ENCODE assay signal across 7 mouse cellular contexts in the genomic region with DNA sequence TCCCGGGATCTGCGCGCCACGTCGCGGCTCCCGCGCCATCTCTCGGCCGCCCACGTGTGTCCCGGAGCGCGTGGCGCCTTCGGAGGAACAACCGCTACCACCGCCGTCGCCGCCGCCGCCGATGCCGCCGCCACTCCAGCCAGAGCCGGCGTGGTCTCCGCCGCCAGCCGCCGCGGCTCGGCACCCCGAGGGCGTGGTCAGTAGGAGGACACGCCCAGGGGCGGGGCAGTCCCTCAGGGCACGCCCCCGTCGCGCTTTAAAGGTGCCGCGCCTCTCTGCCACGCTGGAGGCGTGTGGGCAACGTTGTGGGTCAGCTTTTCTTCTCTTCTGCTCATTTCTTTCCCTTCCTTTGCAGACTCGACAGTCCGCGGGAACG. TPM values are rescaled to one million over a fixed set of nuclear protein-coding genes. Genes with fewer than 3 reads are reported as not detected.
DNase-seq lines count a peak whose midpoint lies in the region; ATAC-seq and TF ChIP-seq lines count a peak whose summit lies in the region.

Gene Fzd9, minus strand, starts transcription at position 152 of the 376 bp plus-strand sequence.

- no peaks in the 10 kb centered on the region for H3K9me3 ChIP-seq in heart, embryonic 10.5 days
- peaks cover 1% of the 10 kb centered on the region; the same call in 1 of the 2 replicates for H3K9me3 ChIP-seq in limb, embryonic 12.5 days
- H3K9me3 ChIP-seq in midbrain, embryonic 14.5 days (ENCODE audit: control insufficient read depth, low read length): 0 out of 2 replicates have a peak, but pooled peaks cover 3% of the 10 kb centered on the region

- peak within 1 kb of the TSS; percentile 95 for H3K4me2 ChIP-seq in limb, embryonic 12.5 days
- H3K4me2 ChIP-seq in midbrain, embryonic 14.5 days (ENCODE audit: low read length): peak within 1 kb of the TSS; percentile 94

- H3K27ac ChIP-seq in bone marrow, adult 2 months (ENCODE audit: control insufficient read depth, insufficient read depth, low read depth, low read length, poor library complexity): no peak within 1 kb of the TSS
- H3K27ac ChIP-seq in embryonic fibroblast, embryonic 13.5 days (ENCODE audit: insufficient read depth, low read length): no peak within 1 kb of the TSS
- H3K27ac ChIP-seq in heart, embryonic 10.5 days: peak within 1 kb of the TSS; percentile 85
- no peak within 1 kb of the TSS for H3K27ac ChIP-seq in limb, embryonic 12.5 days
- H3K27ac ChIP-seq in midbrain, embryonic 14.5 days (replicated peaks; ENCODE audit: low read depth, low read length): no peak within 1 kb of the TSS

- ATAC-seq in limb, embryonic 12.5 days (ENCODE audit: insufficient number of reproducible peaks, insufficient read depth, low FRiP score, low TSS enrichment, low read depth): peak; percentile 28
- peak; percentile 66 for ATAC-seq in midbrain, embryonic 14.5 days (ENCODE audit: low FRiP score, low TSS enrichment)

- under 1% methylated on average over 49 of the region's 51 CpGs for WGBS in bone marrow, adult 2 months
- under 1% methylated on average over 47 of the region's 51 CpGs for WGBS in heart, embryonic 10.5 days
- WGBS in limb, embryonic 12.5 days: under 1% methylated on average over 50 of the region's 51 CpGs
- under 1% methylated on average over 51 of the region's 51 CpGs for WGBS in midbrain, embryonic 14.5 days

- TF ChIP-seq POLR2A in bone marrow, adult 2 months (IDR thresholded peaks at IDR 0.05; ENCODE audit: borderline replicate concordance, control insufficient read depth, low read depth, low read length): no peak
- TF ChIP-seq POLR2A in embryonic fibroblast, embryonic 13.5 days (IDR thresholded peaks at IDR 0.05; ENCODE audit: low read depth, low read length): peak; percentile 43

- peak; percentile 94 for DNase-seq in heart, embryonic 10.5 days (ENCODE audit: low spot score)
- DNase-seq in kidney, adult 9 months: peak; percentile 80
- peak; percentile 96 for DNase-seq in midbrain, embryonic 14.5 days
- DNase-seq in spleen, adult 12 weeks (ENCODE audit: low spot score): peak; percentile 66

- no peaks in the 10 kb centered on the region; the same call in 1 of the 2 replicates for H3K4me1 ChIP-seq in bone marrow, adult 2 months (ENCODE audit: control insufficient read depth, insufficient read depth, low read length)
- peaks cover 2% of the 10 kb centered on the region; the same call in 1 of the 2 replicates for H3K4me1 ChIP-seq in embryonic fibroblast, embryonic 13.5 days (ENCODE audit: control insufficient read depth, insufficient read depth, low read length)
- peaks cover 46% of the 10 kb centered on the region for H3K4me1 ChIP-seq in heart, embryonic 10.5 days
- H3K4me1 ChIP-seq in limb, embryonic 12.5 days (replicated peaks): peaks cover 44% of the 10 kb centered on the region
- H3K4me1 ChIP-seq in midbrain, embryonic 14.5 days (ENCODE audit: control insufficient read depth, insufficient read depth, low read length): peaks cover 28% of the 10 kb centered on the region; the same call in 1 of the 2 replicates

- no peak for TF ChIP-seq CTCF in bone marrow, adult 2 months (IDR thresholded peaks at IDR 0.05; ENCODE audit: control insufficient read depth, insufficient read depth, low read length)
- TF ChIP-seq CTCF in embryonic fibroblast, embryonic 13.5 days (IDR thresholded peaks at IDR 0.05; ENCODE audit: borderline replicate concordance, insufficient read depth, low read length): no peak

- peak within 1 kb of the TSS; percentile 35 for H3K4me3 ChIP-seq in bone marrow, adult 2 months (replicated peaks; ENCODE audit: control insufficient read depth, low read depth, low read length)
- H3K4me3 ChIP-seq in embryonic fibroblast, embryonic 13.5 days (ENCODE audit: insufficient read depth, low read length): peak within 1 kb of the TSS; percentile 20
- H3K4me3 ChIP-seq in heart, embryonic 10.5 days: peak within 1 kb of the TSS; percentile 77
- peak within 1 kb of the TSS; percentile 67 for H3K4me3 ChIP-seq in limb, embryonic 12.5 days (replicated peaks)
- H3K4me3 ChIP-seq in midbrain, embryonic 14.5 days (replicated peaks; ENCODE audit: low read depth, low read length): peak within 1 kb of the TSS; percentile 57

- peak within 1 kb of the TSS; percentile 73 for H3K9ac ChIP-seq in limb, embryonic 12.5 days (replicated peaks)
- peak within 1 kb of the TSS; percentile 58 for H3K9ac ChIP-seq in midbrain, embryonic 14.5 days (replicated peaks; ENCODE audit: low read length)

- peaks cover 29% of the 10 kb centered on the region for H3K27me3 ChIP-seq in heart, embryonic 10.5 days (ENCODE audit: insufficient read depth, poor library complexity, severe bottlenecking)
- H3K27me3 ChIP-seq in limb, embryonic 12.5 days: peaks cover 39% of the 10 kb centered on the region
- H3K27me3 ChIP-seq in midbrain, embryonic 14.5 days (ENCODE audit: control insufficient read depth, insufficient read depth, low read length): peaks cover 19% of the 10 kb centered on the region; the same call in 1 of the 2 replicates

- peaks cover 8% of the 10 kb centered on the region for H3K36me3 ChIP-seq in heart, embryonic 10.5 days
- H3K36me3 ChIP-seq in limb, embryonic 12.5 days: peaks cover 14% of the 10 kb centered on the region
- peaks cover 8% of the 10 kb centered on the region for H3K36me3 ChIP-seq in midbrain, embryonic 14.5 days (ENCODE audit: control insufficient read depth, insufficient read depth, low read length)

RNA-seq across cellular contexts. Expression of gene Fzd9, which starts in this region (rescaled TPM):
- polyA plus RNA-seq in bone marrow, adult 2 months (2011; ENCODE audit: insufficient read depth, insufficient read length, low replicate concordance, missing spikeins): 2.0 TPM in 1 of 2 replicates, not detected in the other
- polyA plus RNA-seq in embryonic fibroblast, embryonic 13.5 days (2011; ENCODE audit: insufficient read length, low read depth, missing spikeins): not detected in 2 replicates
- 4.5 and 7.2 TPM in 2 replicates for polyA plus RNA-seq in heart, embryonic 10.5 days (2016; fragmentation: Nextera tagmentation; extraction: Ambion mirVana)
- polyA plus RNA-seq in limb, embryonic 12.5 days (2016; fragmentation: Nextera tagmentation; extraction: Ambion mirVana): 9.2 and 10.3 TPM in 2 replicates
- 8.7 and 11.9 TPM in 2 replicates for polyA plus RNA-seq in midbrain, embryonic 14.5 days (2014; fragmentation: Nextera tagmentation; extraction: Ambion mirVana)

Comparison
In these comparisons a context has a peak if more than half of its experiments do, and no peak if none do; other contexts are left out.
1. H3K4me3 ChIP-seq: peak in every context shown above with its lines; median percentile 77 in heart, embryonic 10.5 days; 67 in limb, embryonic 12.5 days; 57 in midbrain, embryonic 14.5 days; 35 in bone marrow, adult 2 months; 20 in embryonic fibroblast, embryonic 13.5 days.